Mouse (Mus musculus): ENCODE measurements around the gene Trim69. TPM values are rescaled to one million over a fixed set of nuclear protein-coding genes. Genes with fewer than 3 reads are reported as not detected.

Gene Trim69
- total RNA-seq, 2 experiments from 2014 or later, result not detected

DNA sequence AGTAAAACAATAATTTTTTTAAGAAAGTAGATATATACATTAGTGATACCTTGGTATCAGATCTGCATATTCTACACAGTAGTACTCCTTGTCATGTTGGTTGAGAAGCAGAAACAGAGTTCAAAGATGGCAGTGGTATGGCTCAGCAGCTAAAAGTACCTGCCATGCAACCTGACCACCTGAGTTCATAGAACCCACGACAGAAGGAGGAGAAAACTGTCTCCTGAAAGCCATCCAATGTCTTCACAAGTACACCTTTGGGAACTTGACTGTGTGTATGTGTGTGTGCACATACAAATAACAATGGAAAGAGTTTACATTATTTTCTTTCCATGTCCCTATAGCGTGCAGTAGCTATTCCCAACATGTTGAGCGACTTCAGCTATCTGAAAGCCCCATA, 10.8 kb upstream of the Trim69 start:
- intact Hi-C loops (cut with DNase I), result no loop called here
- DNase-seq (ENCODE audit: extremely low spot score in 1 of 2, low spot score in 2 of 2), result no peak

DNA sequence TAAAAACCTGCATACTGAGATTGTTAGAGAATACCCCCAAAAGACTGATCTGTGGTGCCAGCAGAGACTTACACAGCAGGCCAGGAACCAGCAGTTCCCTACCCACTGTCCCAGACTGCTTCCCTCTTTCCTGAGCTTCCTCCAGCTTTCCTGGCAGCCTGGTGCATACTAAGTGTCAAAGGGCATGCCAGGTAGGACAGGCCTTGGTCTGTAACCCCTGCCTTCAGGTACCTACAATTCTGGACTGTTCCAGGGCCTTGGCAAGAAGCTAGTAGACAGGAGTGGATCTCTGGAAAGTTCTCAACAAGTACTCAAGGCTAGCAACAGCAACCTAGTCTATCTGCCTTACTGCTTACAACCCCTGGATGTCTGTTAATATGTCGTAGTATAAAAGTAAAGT, 9.3 kb upstream of the Trim69 start:
- DNase-seq (ENCODE audit: extremely low spot score in 1 of 2, low spot score in 2 of 2), result no peak
- intact Hi-C loops (cut with DNase I), result no loop called here

GRCm38 (mm10) chr2:122152850-122153249, 7.7 kb upstream of the Trim69 start:
- DNase-seq (ENCODE audit: extremely low spot score in 1 of 2, low spot score in 2 of 2), result no peak
- intact Hi-C loops (cut with DNase I), result no loop called here

GRCm38 (mm10) chr2:122153681-122154365, 6.7 kb upstream of the Trim69 start:
- intact Hi-C loops (cut with DNase I), result no loop called here
- DNase-seq (ENCODE audit: extremely low spot score in 1 of 2, low spot score in 2 of 2), result no peak

- intact Hi-C loops (cut with DNase I), result no loop called here
- no peak for DNase-seq (ENCODE audit: extremely low spot score in 1 of 2, low spot score in 2 of 2)
Measured at GRCm38 (mm10) chr2:122154479-122154878, 6.0 kb upstream of the Trim69 start.

GRCm38 (mm10) chr2:122155292-122155691, 5.2 kb upstream of the Trim69 start:
- intact Hi-C loops (cut with DNase I), result loop anchor here (5.0 kb wide), 1 partner anchor 83 kb away; no protein-coding TSS in a partner anchor
- no peak for DNase-seq (ENCODE audit: extremely low spot score in 1 of 2, low spot score in 2 of 2)

DNA sequence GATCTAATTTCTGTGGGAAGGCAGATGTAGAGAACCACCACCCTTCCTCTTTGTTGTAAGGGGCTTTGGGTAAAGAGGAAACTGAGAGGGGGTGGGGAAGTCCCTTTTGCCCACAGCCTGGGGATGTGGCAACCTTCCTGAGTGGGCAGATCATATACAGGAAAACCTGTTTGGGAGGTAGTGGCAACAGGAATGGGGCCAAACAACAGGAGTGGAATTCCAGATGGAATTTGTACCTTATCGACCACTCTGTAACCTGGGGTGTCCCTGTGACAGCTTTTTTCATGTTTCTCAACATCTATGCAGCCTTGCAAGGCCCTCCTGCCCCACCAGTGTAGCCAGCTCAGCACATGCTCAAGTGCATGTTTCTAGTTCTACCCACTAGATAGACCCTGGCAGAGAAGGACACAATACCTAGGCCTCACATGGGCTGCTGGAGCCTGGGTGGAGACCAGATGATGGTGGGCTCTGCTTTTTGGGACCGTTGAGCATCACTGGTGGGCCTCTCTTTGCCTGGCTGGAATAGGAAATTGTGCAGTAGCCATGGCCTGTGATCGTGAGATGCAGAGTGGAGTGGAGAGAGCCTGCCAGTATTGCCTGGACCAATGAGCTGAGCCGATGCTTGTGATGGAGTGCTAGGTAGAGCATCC, 4.3 kb upstream of the Trim69 start:
- no peak for DNase-seq (ENCODE audit: extremely low spot score in 1 of 2, low spot score in 2 of 2)
- intact Hi-C loops (cut with DNase I), result loop anchor here (5.0 kb wide), 1 partner anchor 84 kb away; no protein-coding TSS in a partner anchor

GRCm38 (mm10) chr2:122157561-122157960, 2.9 kb upstream of the Trim69 start:
- intact Hi-C loops (cut with DNase I), result loop anchor here (5.0 kb wide), 1 partner anchor 85 kb away; no protein-coding TSS in a partner anchor
- DNase-seq (ENCODE audit: extremely low spot score in 1 of 2, low spot score in 2 of 2), result no peak

- no peak for DNase-seq (ENCODE audit: extremely low spot score in 1 of 2, low spot score in 2 of 2)
- intact Hi-C loops (cut with DNase I), result loop anchor here (5.0 kb wide), 1 partner anchor 86 kb away; no protein-coding TSS in a partner anchor
Measured at GRCm38 (mm10) chr2:122158362-122158802, 2.1 kb upstream of the Trim69 start.

DNA sequence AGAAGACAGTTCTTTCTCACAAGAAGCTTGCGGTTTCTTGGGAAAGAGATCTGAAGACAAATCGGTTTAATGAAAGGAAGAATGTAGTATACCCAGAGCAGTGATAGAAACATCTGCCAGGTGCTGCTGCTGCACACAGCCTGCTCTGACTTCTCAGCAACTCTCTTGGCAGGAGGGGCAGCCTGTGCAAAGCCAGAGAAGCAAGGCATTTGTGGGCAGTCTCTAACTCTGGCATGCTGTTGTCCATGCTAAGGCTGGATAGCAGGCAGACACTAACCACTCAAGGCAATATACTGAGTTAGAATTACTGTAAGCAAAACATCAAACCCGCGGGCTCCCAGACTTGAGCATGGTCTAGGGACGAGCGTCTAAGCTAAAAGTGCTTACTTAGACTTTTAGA, 833 bp upstream of the Trim69 start:
- intact Hi-C loops (cut with DNase I), result loop anchor here (5.0 kb wide), 1 partner anchor 87 kb away; no protein-coding TSS in a partner anchor

GRCm38 (mm10) chr2:122161542-122161941, 1.0 kb downstream of the Trim69 start:
- intact Hi-C loops (cut with DNase I), result no loop called here

More for the DNA sequence above, 833 bp upstream of the Trim69 start:
- no peak for DNase-seq (ENCODE audit: extremely low spot score in 1 of 2, low spot score in 2 of 2)

GRCm38 (mm10) chr2:122162529-122162928, 2.0 kb downstream of the Trim69 start:
- intact Hi-C loops (cut with DNase I), result no loop called here
- no peak for DNase-seq (ENCODE audit: extremely low spot score in 1 of 2, low spot score in 2 of 2)

More at GRCm38 (mm10) chr2:122161542-122161941, 1.0 kb downstream of the Trim69 start:
- DNase-seq (ENCODE audit: extremely low spot score in 1 of 2, low spot score in 2 of 2), result no peak

DNA sequence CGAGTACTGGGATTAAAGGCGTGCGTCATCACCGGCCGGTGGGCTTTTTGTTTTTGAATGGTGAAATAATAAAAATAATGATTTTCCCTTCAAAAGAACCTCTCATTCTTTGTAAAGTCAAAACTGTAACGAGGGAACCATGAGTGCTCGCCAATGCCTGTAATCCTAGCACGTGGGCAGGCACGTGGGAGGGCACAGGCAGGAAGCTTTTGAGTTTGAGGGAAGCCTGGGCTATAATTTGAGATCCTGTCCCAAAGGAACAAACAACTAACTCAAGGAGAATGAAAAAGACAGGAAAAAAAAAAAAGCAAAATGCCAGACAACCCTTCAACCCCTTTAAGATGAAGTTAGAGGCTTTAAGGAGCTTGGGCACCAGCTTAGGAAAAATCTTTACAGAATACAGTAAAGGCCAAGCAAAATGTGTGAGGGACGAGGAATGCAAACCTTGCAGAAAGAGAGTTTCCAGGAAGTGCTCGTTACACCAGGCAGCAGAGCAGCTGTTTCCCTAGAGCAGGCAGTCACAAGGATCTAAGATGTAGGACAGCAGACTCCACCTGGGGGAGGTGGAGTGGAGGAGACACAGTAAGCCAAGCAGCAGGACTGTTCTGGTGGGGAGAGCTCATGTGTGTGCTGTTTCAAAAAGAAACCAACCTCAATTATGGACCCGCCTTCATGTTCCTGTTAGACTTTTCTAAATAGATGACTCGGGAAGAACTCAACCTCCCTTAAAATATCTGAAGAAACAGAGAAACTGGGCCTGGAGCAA, 3.1 kb downstream of the Trim69 start:
- intact Hi-C loops (cut with DNase I), result no loop called here
- DNase-seq (ENCODE audit: extremely low spot score in 1 of 2, low spot score in 2 of 2), result no peak

DNA sequence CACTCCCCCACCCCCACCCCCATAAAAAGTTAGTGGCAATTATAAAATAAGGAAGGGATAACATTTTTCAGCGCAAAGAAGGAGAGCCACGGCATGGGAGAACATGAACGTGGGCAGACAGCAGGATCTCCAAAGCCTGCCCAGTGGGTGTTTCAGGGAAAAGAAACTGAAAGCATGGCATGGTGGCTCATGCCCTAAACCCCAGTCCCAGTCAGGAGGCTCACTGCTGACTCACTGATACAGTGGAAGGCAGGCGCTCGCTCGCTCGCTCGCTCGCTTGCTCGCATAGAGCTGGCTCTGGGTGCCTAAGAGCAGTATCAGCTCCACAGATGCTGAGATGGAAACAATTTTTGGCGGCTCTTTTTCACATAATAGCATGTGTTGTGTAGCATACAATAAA, 3.8 kb downstream of the Trim69 start:
- no peak for DNase-seq (ENCODE audit: extremely low spot score in 1 of 2, low spot score in 2 of 2)
- intact Hi-C loops (cut with DNase I), result no loop called here

DNA sequence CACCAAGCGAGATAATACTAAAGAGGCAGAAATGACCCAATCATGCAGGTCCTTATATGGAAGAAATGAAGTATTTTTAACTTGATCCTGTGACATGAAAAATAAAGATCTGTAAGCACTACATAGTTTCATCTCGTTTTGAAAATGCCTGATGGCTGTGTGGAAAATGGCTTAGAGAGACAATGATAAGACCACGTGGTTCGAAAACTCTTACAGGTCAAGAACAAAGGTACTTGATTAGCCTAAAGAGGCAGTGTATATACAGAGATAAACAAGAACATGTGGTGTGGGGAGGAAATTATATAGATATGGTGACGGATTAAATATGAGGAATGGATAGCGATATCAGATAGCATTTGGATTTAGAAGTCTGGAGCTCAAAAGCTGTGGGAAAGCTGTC, 10.8 kb downstream of the Trim69 start:
- intact Hi-C loops (cut with DNase I), result no loop called here
- no peak for DNase-seq (ENCODE audit: extremely low spot score in 1 of 2, low spot score in 2 of 2)

DNA sequence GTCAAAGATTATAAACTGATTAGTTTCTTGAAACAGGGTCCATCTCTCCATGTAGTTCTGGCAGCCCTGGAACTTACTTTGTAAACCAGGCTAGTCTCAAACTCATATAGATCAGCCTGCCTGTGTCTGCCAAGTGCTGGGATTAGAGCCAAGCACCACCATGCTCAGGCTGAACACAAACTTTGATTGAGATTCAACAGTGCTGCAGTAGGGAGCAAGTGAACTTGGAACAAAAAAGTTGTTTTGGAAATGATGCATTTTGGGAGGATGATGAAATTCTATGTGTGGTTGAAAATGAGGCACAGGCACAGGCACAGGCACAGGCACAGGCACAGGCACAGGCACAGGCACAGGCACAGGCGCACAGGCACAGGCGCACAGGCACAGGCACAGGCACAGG, 11.7 kb downstream of the Trim69 start:
- intact Hi-C loops (cut with DNase I), result no loop called here
- no peak for DNase-seq (ENCODE audit: extremely low spot score in 1 of 2, low spot score in 2 of 2)

GRCm38 (mm10) chr2:122180051-122180822, 19.7 kb downstream of the Trim69 start:
- intact Hi-C loops (cut with DNase I), result no loop called here
- DNase-seq (ENCODE audit: extremely low spot score in 1 of 2, low spot score in 2 of 2), result no peak

DNA sequence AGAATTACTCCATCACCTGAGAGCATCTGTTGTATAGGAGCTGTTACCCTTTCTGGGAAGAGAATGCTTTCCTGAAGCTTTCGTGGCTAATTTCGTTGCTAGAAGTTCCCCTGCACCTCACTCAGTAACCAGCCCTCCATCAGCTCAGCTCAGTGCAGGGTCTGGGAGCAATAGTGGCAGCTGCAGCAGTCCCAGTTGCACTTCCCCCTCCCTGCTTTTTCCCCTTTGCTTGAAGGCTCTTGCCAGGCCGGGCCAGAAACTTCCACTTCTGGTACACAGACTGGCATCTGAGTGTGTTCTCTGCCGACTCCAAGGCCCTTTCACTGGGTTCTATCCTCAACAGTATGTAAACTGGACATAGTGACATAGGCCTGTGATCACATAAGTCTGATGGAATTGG, 24.6 kb downstream of the Trim69 start:
- intact Hi-C loops (cut with DNase I), result no loop called here
- no peak for DNase-seq (ENCODE audit: extremely low spot score in 1 of 2, low spot score in 2 of 2)

GRCm38 (mm10) chr2:122186106-122186505, 25.6 kb downstream of the Trim69 start, which contains the start of the genes Patl2 and Terb2:
Gene Patl2 (minus strand): TSS chr2:122186189.
Gene Terb2 (plus strand): TSS chr2:122186272.
- peak in 1 of 2 experiments; percentile 21 for DNase-seq (ENCODE audit: extremely low spot score in 1 of 2, low spot score in 2 of 2)
- intact Hi-C loops (cut with DNase I), result no loop called here
